Mouse (Mus musculus) left cerebral cortex, postnatal 25 days (tissue): ENCODE measurements at regions not wholly inside any gene's neighbourhood (a gene's known extent, or its start where the extent isn't known, plus 50 kb on each side); places are given as distances from the start of the nearest gene placed in this dataset.

Source experiments
- DNase-seq, 2 experiments: peaks; one replicate each; pipeline ENCODE4 v3.0.0; 2022; ENCODE audit warnings: low spot score in 2 of 2, mixed read lengths in 1 of 2
- intact Hi-C: fragments of 180-260 bp; cut with DNase I; formaldehyde crosslinking; loops from one replicate; pipeline ENCODE4 v1.15.1; 2025

- intact Hi-C loops, result loop anchor here (5.0 kb wide), 1 partner anchor 280 kb away; no protein-coding TSS in a partner anchor
- no peak for DNase-seq
Measured at GRCm38 (mm10) chr13:69182478-69182877, 183.1 kb upstream of the Adcy2 start.

- intact Hi-C loops, result no loop called here
Measured at GRCm38 (mm10) chr13:69190661-69191060, 191.3 kb upstream of the Adcy2 start.

GRCm38 (mm10) chr13:69196464-69196871 is 197.1 kb upstream of the Adcy2 start:
- intact Hi-C loops, result no loop called here
- DNase-seq, result no peak

More at GRCm38 (mm10) chr13:69190661-69191060, 191.3 kb upstream of the Adcy2 start:
- DNase-seq, result no peak

DNA sequence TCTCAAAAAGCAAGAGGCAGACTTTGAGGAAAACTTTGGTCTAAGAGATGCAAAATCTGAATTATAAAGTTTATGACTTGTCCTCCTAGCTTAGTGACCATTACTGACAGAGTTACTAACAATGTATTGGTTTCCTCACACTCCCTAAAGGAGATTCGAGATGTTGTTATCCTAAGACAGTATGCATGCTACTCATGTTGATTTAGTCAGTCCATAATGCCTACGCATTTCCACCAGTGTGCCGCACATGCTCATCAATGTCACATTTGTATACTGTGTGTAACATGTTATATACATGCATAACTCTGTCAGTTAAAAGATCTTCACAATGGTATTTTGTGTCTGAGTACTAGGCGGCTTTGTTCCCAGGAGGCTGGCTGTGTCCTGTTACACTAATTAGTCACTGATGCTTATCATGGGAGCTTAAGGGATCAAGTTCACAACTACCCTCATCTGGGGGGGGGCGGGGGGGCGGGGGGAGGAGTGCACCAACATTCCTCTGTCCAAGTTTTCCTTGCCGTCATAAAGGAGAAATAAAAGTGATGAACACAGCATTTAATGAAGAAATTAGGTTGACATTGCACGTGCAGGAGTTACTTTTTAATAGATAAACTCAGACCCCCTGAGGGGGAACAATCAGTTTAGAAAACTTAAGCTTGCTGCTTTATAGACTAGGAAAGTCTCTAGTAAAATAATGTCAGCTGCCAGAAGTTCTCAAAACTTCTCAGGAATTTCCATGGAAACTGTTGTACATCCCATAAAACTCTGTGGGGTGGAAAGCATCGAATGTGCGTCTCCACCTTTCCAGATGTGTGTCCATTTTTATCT is 208.6 kb upstream of the Adcy2 start:
- DNase-seq, result no peak
- intact Hi-C loops, result no loop called here

GRCm38 (mm10) chr13:69208569-69208881 is 209.2 kb upstream of the Adcy2 start:
- no peak for DNase-seq
- intact Hi-C loops, result no loop called here

GRCm38 (mm10) chr13:69216579-69216978 is 217.2 kb upstream of the Adcy2 start:
- intact Hi-C loops, result no loop called here
- peak in 1 of 2 experiments; percentile 49 for DNase-seq

DNA sequence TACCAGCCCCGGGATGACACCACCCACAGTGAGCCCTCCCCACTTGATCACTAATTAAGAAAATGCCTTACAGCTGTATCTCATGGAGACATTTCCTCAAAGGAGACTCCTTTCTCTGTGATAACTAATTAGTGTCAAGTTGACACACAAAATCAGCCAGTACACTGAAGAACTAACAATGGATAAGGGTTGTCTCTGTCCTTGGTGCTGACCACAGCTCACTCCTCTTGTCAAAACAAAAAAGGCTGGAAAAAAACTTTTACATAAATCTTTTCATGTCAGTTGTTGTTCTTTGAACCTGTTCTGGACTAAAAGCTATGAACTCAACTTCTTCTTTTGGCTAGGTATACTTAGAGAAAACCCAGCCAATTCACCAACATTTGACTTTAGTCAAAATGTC is 221.1 kb upstream of the Adcy2 start:
- intact Hi-C loops, result no loop called here
- DNase-seq, result no peak

- intact Hi-C loops, result no loop called here
- peak in 1 of 2 experiments; percentile 5 for DNase-seq
Measured at GRCm38 (mm10) chr13:69226538-69226937, 227.2 kb upstream of the Adcy2 start.

- intact Hi-C loops, result no loop called here
- no peak for DNase-seq
Measured at GRCm38 (mm10) chr13:69230361-69230943, 231.1 kb upstream of the Adcy2 start.

DNA sequence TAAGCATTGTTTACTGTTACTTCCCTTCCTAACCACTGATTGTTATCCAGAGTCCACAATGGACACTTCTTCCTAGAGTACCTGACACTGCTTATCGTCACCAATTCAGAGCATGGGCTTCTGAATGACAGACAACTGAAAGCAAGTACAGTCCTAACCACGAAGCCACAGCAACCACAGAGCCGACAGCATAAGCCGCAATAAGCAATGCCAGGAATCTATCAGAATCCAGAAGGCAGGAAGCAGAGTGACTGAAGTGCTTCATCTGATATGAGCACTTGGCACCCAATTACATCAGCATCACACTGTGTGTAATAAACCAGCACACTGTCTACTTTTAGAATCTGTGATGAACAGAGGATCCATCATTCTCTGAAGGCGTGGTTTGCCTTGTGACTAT is 237.0 kb upstream of the Adcy2 start:
- DNase-seq, result peak in 1 of 2 experiments; percentile 10

GRCm38 (mm10) chr13:69237918-69238317 is 238.6 kb upstream of the Adcy2 start:
- peak in 1 of 2 experiments; percentile 20 for DNase-seq
- intact Hi-C loops, result no loop called here

More for the DNA sequence above, 237.0 kb upstream of the Adcy2 start:
- intact Hi-C loops, result no loop called here

DNA sequence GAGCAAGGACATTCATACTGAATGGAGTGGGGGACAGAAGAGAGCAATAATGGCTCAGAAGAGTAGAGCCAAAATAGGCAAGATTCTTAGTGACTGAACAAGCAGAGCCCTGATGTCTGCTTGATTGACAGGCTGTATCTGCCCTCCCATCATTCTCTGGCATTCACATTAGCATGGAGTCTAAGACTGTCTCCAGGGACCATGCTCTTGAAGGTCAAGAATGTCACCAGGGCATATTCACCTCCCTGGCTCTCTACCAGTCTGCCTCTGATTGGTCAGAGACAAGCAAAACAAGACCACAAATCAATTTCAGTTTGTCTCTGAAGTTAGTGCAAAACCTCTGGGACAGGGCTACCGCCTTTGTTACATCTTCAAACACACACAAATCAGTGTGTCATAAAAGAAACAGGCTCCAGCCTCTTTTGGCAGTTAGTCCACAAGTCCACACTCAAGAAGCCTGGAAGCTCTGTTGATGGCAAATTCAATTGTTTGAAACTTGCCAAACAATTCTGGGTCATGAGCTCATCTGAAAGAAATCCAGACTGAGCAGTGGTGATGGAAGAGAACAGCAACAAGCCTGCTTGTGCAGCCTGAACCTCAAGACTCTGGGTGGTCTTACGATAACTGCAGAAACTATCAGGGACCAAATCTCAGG is 240.0 kb upstream of the Adcy2 start:
- intact Hi-C loops, result no loop called here
- DNase-seq, result no peak

- intact Hi-C loops, result no loop called here
Measured at GRCm38 (mm10) chr13:69242544-69243296, 243.4 kb upstream of the Adcy2 start.

GRCm38 (mm10) chr13:69250334-69251129 is 251.2 kb upstream of the Adcy2 start:
- intact Hi-C loops, result no loop called here
- no peak for DNase-seq

More at GRCm38 (mm10) chr13:69242544-69243296, 243.4 kb upstream of the Adcy2 start:
- DNase-seq, result no peak

DNA sequence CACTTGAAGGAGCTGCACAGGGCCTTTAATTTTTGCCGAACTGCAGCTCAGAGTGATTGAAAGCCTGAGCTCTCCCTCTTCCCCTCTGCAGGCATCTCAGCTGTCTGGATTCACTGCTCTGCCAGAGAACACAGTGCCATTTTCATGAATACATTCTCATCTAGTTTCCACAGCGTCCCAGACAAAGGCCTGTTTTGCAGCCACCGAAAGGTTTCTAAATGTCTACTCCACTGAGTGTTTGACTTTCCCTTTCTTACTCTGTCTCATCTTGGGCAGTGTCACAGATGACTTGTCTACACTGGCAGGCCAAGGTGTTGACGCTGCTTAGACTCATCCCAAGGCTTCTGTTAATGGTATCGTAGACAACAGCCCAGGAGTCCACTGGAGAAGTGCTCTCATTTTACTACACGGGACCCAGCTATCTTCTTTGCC is 251.8 kb upstream of the Adcy2 start:
- intact Hi-C loops, result no loop called here
- no peak for DNase-seq

DNA sequence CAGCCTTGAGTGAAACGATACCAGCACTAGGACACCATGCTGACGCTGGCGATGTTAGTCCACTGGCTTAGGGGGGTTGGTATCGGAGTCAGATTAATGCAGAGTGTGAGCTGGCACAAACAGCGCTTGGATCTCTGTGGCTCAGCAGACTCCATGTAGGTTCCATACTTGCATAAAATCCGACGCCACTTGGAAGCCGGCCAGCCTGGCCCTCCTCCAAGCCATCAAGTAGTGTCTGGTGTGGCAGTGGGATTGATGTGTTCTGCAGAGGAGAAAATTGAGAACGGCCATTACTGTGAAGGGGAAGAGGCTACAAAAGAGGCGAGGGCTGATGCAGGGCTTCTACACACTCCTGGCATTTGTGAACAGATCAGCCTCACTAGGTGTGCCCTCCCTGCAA is 253.0 kb upstream of the Adcy2 start:
- DNase-seq, result peak in 1 of 2 experiments; percentile 35
- intact Hi-C loops, result no loop called here

DNA sequence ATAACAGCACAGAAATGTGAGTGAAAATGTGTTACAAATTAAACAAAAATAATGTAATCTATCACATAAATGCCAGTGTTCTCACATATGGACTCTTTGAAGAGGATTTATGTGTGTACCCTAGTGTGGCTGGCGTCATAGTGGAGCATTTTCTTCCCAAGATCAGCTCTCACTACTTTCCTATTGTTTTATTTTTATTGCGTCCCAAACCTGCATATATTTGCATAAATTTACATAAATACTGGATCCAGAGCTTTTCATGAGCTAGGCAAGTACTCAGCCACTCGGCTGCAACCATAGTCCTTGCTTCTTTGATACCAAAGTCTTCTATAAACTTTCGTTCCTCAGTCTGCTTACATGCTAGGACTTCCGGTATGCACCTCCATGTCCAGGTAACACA is 261.1 kb upstream of the Adcy2 start:
- intact Hi-C loops, result no loop called here
- DNase-seq, result peak in 1 of 2 experiments; percentile 53

DNA sequence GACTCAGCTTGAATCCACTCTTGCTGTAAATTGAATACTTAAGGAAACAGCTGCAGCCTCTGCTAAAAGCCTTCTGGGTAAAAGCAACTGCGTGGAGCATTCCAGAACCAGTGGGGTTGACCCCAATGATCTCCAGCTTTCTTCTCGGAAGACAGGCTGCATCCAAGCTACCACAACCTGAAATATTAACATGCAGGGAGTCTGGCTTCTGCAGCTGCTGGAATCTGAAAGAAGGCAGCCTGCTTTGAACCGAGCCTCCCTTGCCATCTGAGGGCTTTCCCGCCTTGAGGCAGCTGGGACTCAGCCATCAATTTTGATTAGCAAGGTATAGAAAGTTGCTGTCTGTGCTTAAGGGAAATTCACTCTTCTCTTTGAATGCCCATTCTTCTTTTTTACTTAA is 261.6 kb upstream of the Adcy2 start:
- DNase-seq, result no peak
- intact Hi-C loops, result no loop called here

DNA sequence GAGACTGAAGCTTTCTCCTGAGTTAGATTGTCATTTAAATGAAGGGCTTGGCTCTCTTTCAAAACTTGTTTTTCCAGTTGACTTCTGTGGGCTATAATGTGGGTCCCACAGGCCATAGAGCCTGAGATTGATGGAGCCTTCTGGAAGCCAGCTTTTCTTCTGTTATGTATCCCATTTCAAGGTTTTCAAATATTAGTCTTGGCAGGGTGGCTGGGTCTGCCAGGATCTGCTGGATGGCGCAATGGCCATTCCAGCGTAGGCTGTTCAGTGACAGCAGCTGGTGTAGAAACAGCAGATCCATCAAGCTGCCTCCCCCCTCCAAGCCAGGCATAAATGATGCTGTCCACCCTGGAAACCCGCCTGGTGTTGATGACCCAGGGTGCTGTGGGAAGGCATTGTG is 264.4 kb upstream of the Adcy2 start:
- intact Hi-C loops, result no loop called here
- DNase-seq, result no peak
